Mouse (Mus musculus) layer of hippocampus, adult 18-20 months (tissue): Measurements from ENCODE around the gene Arhgef5. TPM values are rescaled to one million over a fixed set of nuclear protein-coding genes. Genes with fewer than 3 reads are reported as not detected.
"Not testable (repeated sequence)": the region's sequence is repeated elsewhere in the genome, so short reads cannot be mapped to it uniquely, and the experiment has no call there.

Experiments
- DNase-seq, 2 experiments: peaks; one replicate each; pipeline ENCODE4 v3.0.0; 2022; ENCODE audit warnings: low spot score in 2 of 2
- long read RNA-seq: library from polyadenylated mRNA; stranded (forward); transcript quantifications from one replicate; pipeline ENCODE4 v2.0.0, GENCODE M21; 2021
- total RNA-seq, 2 experiments: library from RNA; stranded (reverse); gene quantifications; 2 replicates each; pipeline ENCODE4 v1.2.3; 2021

The Arhgef5 gene
- 1 to 10 TPM; 1.3 to 1.9 TPM for total RNA-seq
- long read RNA-seq, full-length matches to known transcripts: 3 of 3 reads
- long read RNA-seq, partial matches to known transcripts: 0 of 3 reads
- long read RNA-seq, other reads (novel, unspliced or antisense): 0 of 3 reads

- DNase-seq: no peak
These were observed at the start of gene Arhgef5 for GRCm38 (mm10) chr6:43265363-43266041. Gene Arhgef5 (plus strand): TSS chr6:43265582.

GRCm38 (mm10) chr6:43231255-43231654 is 34.1 kb upstream of the Arhgef5 start, which contains the start of gene Olfr47:
Gene Olfr47 (plus strand): TSS chr6:43231529.
- DNase-seq: not testable (repeated sequence)

GRCm38 (mm10) chr6:43242061-43242460 is 23.3 kb upstream of the Arhgef5 start:
- DNase-seq: no peak

GRCm38 (mm10) chr6:43247396-43247795 is 18.0 kb upstream of the Arhgef5 start:
- DNase-seq: no peak

- DNase-seq: no peak
These were observed 12.4 kb upstream of the Arhgef5 start for GRCm38 (mm10) chr6:43252994-43253393.

- DNase-seq: peak in 1 of 2 experiments; percentile 32
These were observed 11.0 kb upstream of the Arhgef5 start for GRCm38 (mm10) chr6:43254193-43254926.

- no peak for DNase-seq
These were observed 4.6 kb upstream of the Arhgef5 start for GRCm38 (mm10) chr6:43260756-43261155.

- DNase-seq: no peak
These were observed 974 bp downstream of the Arhgef5 start for GRCm38 (mm10) chr6:43266356-43266755.

GRCm38 (mm10) chr6:43272597-43272996 is 7.2 kb downstream of the Arhgef5 start:
- no peak for DNase-seq

- no peak for DNase-seq
These were observed 8.7 kb downstream of the Arhgef5 start for GRCm38 (mm10) chr6:43274123-43274522.

- DNase-seq: peak in 1 of 2 experiments; percentile 32
These were observed 12.9 kb downstream of the Arhgef5 start for GRCm38 (mm10) chr6:43278247-43278646.

GRCm38 (mm10) chr6:43280481-43280880 is 15.1 kb downstream of the Arhgef5 start:
- no peak for DNase-seq

GRCm38 (mm10) chr6:43292041-43292440 is 26.7 kb downstream of the Arhgef5 start:
- DNase-seq: no peak

GRCm38 (mm10) chr6:43292471-43293076 is 27.2 kb downstream of the Arhgef5 start:
- no peak for DNase-seq

GRCm38 (mm10) chr6:43293175-43293574 is 27.8 kb downstream of the Arhgef5 start:
- DNase-seq: no peak

GRCm38 (mm10) chr6:43295908-43296307 is 30.5 kb downstream of the Arhgef5 start:
- peak in 1 of 2 experiments; percentile 21 for DNase-seq

- peak in 1 of 2 experiments; percentile 72 for DNase-seq
These were observed 31.6 kb downstream of the Arhgef5 start for GRCm38 (mm10) chr6:43296798-43297507.

- DNase-seq: peak in 1 of 2 experiments; percentile 27
These were observed 32.1 kb downstream of the Arhgef5 start for GRCm38 (mm10) chr6:43297508-43297850.

- no peak for DNase-seq
These were observed 44.1 kb downstream of the Arhgef5 start, which contains the start of gene Nobox for GRCm38 (mm10) chr6:43309454-43309853. Gene Nobox (minus strand): TSS chr6:43309554.

GRCm38 (mm10) chr6:43310071-43310470 is 44.7 kb downstream of the Arhgef5 start:
- DNase-seq: no peak

GRCm38 (mm10) chr6:43312546-43312945 is 47.2 kb downstream of the Arhgef5 start:
- DNase-seq: no peak
